Mouse (Mus musculus): ENCODE results near the gene Ube2q1. TPM values are rescaled to one million over a fixed set of nuclear protein-coding genes. Genes with fewer than 3 reads are reported as not detected.
A peak's percentile ranks its signal among the peaks of the same experiment; 100 is the strongest.
"Not testable (repeated sequence)": the region's sequence is repeated elsewhere in the genome, so short reads cannot be mapped to it uniquely, and the experiment has no call there.

The Ube2q1 gene
- total RNA-seq, 2 experiments from 2014 or later = 92.7 to 95.9 TPM

- peak; percentile 62 to 71 for DNase-seq (ENCODE audit: extremely low spot score in 1 of 2, low spot score in 1 of 2)
Measured at GRCm38 (mm10) chr3:89784991-89785753, 11.8 kb downstream of the Ube2q1 start.

- no peak for DNase-seq (ENCODE audit: extremely low spot score in 1 of 2, low spot score in 1 of 2)
Measured at GRCm38 (mm10) chr3:89786275-89786674, 12.9 kb downstream of the Ube2q1 start.

- DNase-seq (ENCODE audit: extremely low spot score in 1 of 2, low spot score in 1 of 2) = no peak
Measured at GRCm38 (mm10) chr3:89788680-89789352, 15.4 kb downstream of the Ube2q1 start.

- no peak for DNase-seq (ENCODE audit: extremely low spot score in 1 of 2, low spot score in 1 of 2)
Measured at GRCm38 (mm10) chr3:89794616-89795015, 21.2 kb downstream of the Ube2q1 start.

GRCm38 (mm10) chr3:89795746-89796145 lies 22.3 kb downstream of the Ube2q1 start:
- DNase-seq (ENCODE audit: extremely low spot score in 1 of 2, low spot score in 1 of 2) = no peak

- DNase-seq (ENCODE audit: extremely low spot score in 1 of 2, low spot score in 1 of 2) = no peak
Measured at GRCm38 (mm10) chr3:89796358-89796757, 22.9 kb downstream of the Ube2q1 start.

GRCm38 (mm10) chr3:89798518-89798917 lies 25.1 kb downstream of the Ube2q1 start:
- DNase-seq (ENCODE audit: extremely low spot score in 1 of 2, low spot score in 1 of 2) = no peak

GRCm38 (mm10) chr3:89799476-89799875 lies 26.1 kb downstream of the Ube2q1 start:
- no peak for DNase-seq (ENCODE audit: extremely low spot score in 1 of 2, low spot score in 1 of 2)

GRCm38 (mm10) chr3:89800078-89800477 lies 26.7 kb downstream of the Ube2q1 start:
- DNase-seq (ENCODE audit: extremely low spot score in 1 of 2, low spot score in 1 of 2) = not testable (repeated sequence)

- DNase-seq (ENCODE audit: extremely low spot score in 1 of 2, low spot score in 1 of 2) = no peak
Measured at GRCm38 (mm10) chr3:89800774-89801506, 27.5 kb downstream of the Ube2q1 start.

- no peak for DNase-seq (ENCODE audit: extremely low spot score in 1 of 2, low spot score in 1 of 2)
Measured at GRCm38 (mm10) chr3:89801507-89801847, 28.1 kb downstream of the Ube2q1 start.

- no peak for DNase-seq (ENCODE audit: extremely low spot score in 1 of 2, low spot score in 1 of 2)
Measured at GRCm38 (mm10) chr3:89802876-89803275, 29.5 kb downstream of the Ube2q1 start.

- no peak for DNase-seq (ENCODE audit: extremely low spot score in 1 of 2, low spot score in 1 of 2)
Measured at GRCm38 (mm10) chr3:89805179-89805578, 31.8 kb downstream of the Ube2q1 start.

GRCm38 (mm10) chr3:89806751-89807150 lies 33.3 kb downstream of the Ube2q1 start:
- no peak for DNase-seq (ENCODE audit: extremely low spot score in 1 of 2, low spot score in 1 of 2)

GRCm38 (mm10) chr3:89807171-89807570 lies 33.8 kb downstream of the Ube2q1 start:
- DNase-seq (ENCODE audit: extremely low spot score in 1 of 2, low spot score in 1 of 2) = no peak

GRCm38 (mm10) chr3:89807881-89808280 lies 34.5 kb downstream of the Ube2q1 start:
- no peak for DNase-seq (ENCODE audit: extremely low spot score in 1 of 2, low spot score in 1 of 2)

GRCm38 (mm10) chr3:89808638-89809037 lies 35.2 kb downstream of the Ube2q1 start:
- no peak for DNase-seq (ENCODE audit: extremely low spot score in 1 of 2, low spot score in 1 of 2)

- DNase-seq (ENCODE audit: extremely low spot score in 1 of 2, low spot score in 1 of 2) = no peak
Measured at GRCm38 (mm10) chr3:89810841-89811240, 37.4 kb downstream of the Ube2q1 start.

- no peak for DNase-seq (ENCODE audit: extremely low spot score in 1 of 2, low spot score in 1 of 2)
Measured at GRCm38 (mm10) chr3:89812166-89812565, 38.8 kb downstream of the Ube2q1 start.

GRCm38 (mm10) chr3:89814051-89814450 lies 40.6 kb downstream of the Ube2q1 start:
- no peak for DNase-seq (ENCODE audit: extremely low spot score in 1 of 2, low spot score in 1 of 2)

GRCm38 (mm10) chr3:89817056-89817455 lies 43.6 kb downstream of the Ube2q1 start:
- DNase-seq (ENCODE audit: extremely low spot score in 1 of 2, low spot score in 1 of 2) = peak in 1 of 2 experiments; percentile 53

Measured in layer of hippocampus, postnatal 25 days (tissue).